Mouse (Mus musculus) layer of hippocampus, adult 9-11 months (tissue): Measurements from ENCODE around the gene Nptx2.

Source experiments
- DNase-seq: peaks from one replicate; pipeline ENCODE4 v3.0.0; 2022

The Nptx2 gene

GRCm38 (mm10) chr5:144545653-144546422 is at the start of gene Nptx2:
Nptx2 (plus strand) TSS chr5:144545902.
- DNase-seq = peak; percentile 76

- DNase-seq = no peak
Measured at GRCm38 (mm10) chr5:144496481-144496880, 49.2 kb upstream of the Nptx2 start.

- DNase-seq = peak; percentile 19
Measured at GRCm38 (mm10) chr5:144504239-144504638, 41.5 kb upstream of the Nptx2 start.

- no peak for DNase-seq
Measured at GRCm38 (mm10) chr5:144505731-144506130, 40.0 kb upstream of the Nptx2 start.

GRCm38 (mm10) chr5:144506156-144506555 is 39.5 kb upstream of the Nptx2 start:
- no peak for DNase-seq

- no peak for DNase-seq
Measured at GRCm38 (mm10) chr5:144506689-144507552, 38.8 kb upstream of the Nptx2 start.

GRCm38 (mm10) chr5:144509431-144509830 is 36.3 kb upstream of the Nptx2 start:
- no peak for DNase-seq

GRCm38 (mm10) chr5:144514738-144515137 is 31.0 kb upstream of the Nptx2 start:
- no peak for DNase-seq

- DNase-seq = no peak
Measured at GRCm38 (mm10) chr5:144515241-144515640, 30.5 kb upstream of the Nptx2 start.

- DNase-seq = no peak
Measured at GRCm38 (mm10) chr5:144520096-144520495, 25.6 kb upstream of the Nptx2 start.

- no peak for DNase-seq
Measured at GRCm38 (mm10) chr5:144524774-144525173, 20.9 kb upstream of the Nptx2 start.

GRCm38 (mm10) chr5:144529123-144529522 is 16.6 kb upstream of the Nptx2 start:
- DNase-seq = no peak

- peak; percentile 43 for DNase-seq
Measured at GRCm38 (mm10) chr5:144542711-144543308, 2.9 kb upstream of the Nptx2 start.

GRCm38 (mm10) chr5:144546423-144546995 is 807 bp downstream of the Nptx2 start:
- no peak for DNase-seq

GRCm38 (mm10) chr5:144547333-144547878 is 1.7 kb downstream of the Nptx2 start:
- no peak for DNase-seq

- no peak for DNase-seq
Measured at GRCm38 (mm10) chr5:144548079-144548631, 2.5 kb downstream of the Nptx2 start.

- peak; percentile 33 for DNase-seq
Measured at GRCm38 (mm10) chr5:144550003-144550402, 4.3 kb downstream of the Nptx2 start.

GRCm38 (mm10) chr5:144550622-144551137 is 5.0 kb downstream of the Nptx2 start:
- no peak for DNase-seq

GRCm38 (mm10) chr5:144556710-144557109 is 11.0 kb downstream of the Nptx2 start:
- DNase-seq = no peak

GRCm38 (mm10) chr5:144557363-144557762 is 11.7 kb downstream of the Nptx2 start:
- DNase-seq = no peak

GRCm38 (mm10) chr5:144558481-144558880 is 12.8 kb downstream of the Nptx2 start:
- DNase-seq = no peak

- no peak for DNase-seq
Measured at GRCm38 (mm10) chr5:144565739-144566138, 20.0 kb downstream of the Nptx2 start.
